Comparison of ENCODE assay signal across 27 mouse cellular contexts in genomic region chr17:80862338-80862737, GRCm38 (mm10).
DNase-seq lines count a peak whose midpoint lies in the region; ATAC-seq and TF ChIP-seq lines count a peak whose summit lies in the region.
"Had no signal": no experiment of that assay in that cellular context is flagged by ENCODE, and none has a peak within 500 bp of the region (broad histone marks: within the 10 kb centered on the region; RNA-seq: fewer than 3 reads in every experiment).

No protein-coding gene starts in this region.

- no peak for TF ChIP-seq EP300 in stomach, postnatal 0 days (optimal IDR thresholded peaks at IDR 0.05)

- no peaks in the 10 kb centered on the region for H3K9me3 ChIP-seq in intestine, embryonic 14.5 days (ENCODE audit: control insufficient read depth, low read length)
- H3K9me3 ChIP-seq in intestine, embryonic 16.5 days (ENCODE audit: control insufficient read depth, low read length) = no peaks in the 10 kb centered on the region
- H3K9me3 ChIP-seq in stomach, embryonic 14.5 days (ENCODE audit: control insufficient read depth, low read depth, low read length) = no peaks in the 10 kb centered on the region
- H3K9me3 ChIP-seq in stomach, postnatal 0 days (ENCODE audit: control insufficient read depth, low read length) = no peaks in the 10 kb centered on the region
- no peaks in the 10 kb centered on the region for H3K9me3 ChIP-seq in stomach, embryonic 15.5 days
- H3K9me3 ChIP-seq: embryonic facial prominence, embryonic 15.5 days; heart, embryonic 12.5 days; heart, embryonic 15.5 days had no signal

- peak overlapping the region; percentile 43; the same call in 1 of the 2 replicates for H3K27ac ChIP-seq in intestine, embryonic 14.5 days (ENCODE audit: low read depth)
- H3K27ac ChIP-seq in intestine, embryonic 16.5 days (ENCODE audit: low read length) = no peak overlapping the region; the same call in 1 of the 2 replicates
- peak overlapping the region; percentile 17; the same call in 1 of the 2 replicates for H3K27ac ChIP-seq in stomach, embryonic 14.5 days (ENCODE audit: low read length)
- H3K27ac ChIP-seq in stomach, postnatal 0 days (replicated peaks) = no peak overlapping the region
- 0 out of 2 replicates have a peak overlapping the region, but pooled peaks have one; percentile 16 for H3K27ac ChIP-seq in stomach, embryonic 15.5 days
- H3K27ac ChIP-seq: embryonic facial prominence, embryonic 15.5 days; gastrocnemius, adult 2 months; heart, embryonic 15.5 days; hindbrain, embryonic 14.5 days; hindbrain, postnatal 0 days had no signal

- H3K4me2 ChIP-seq in intestine, embryonic 14.5 days (ENCODE audit: low read length) = no peak overlapping the region
- no peak overlapping the region for H3K4me2 ChIP-seq in intestine, embryonic 16.5 days (ENCODE audit: low read depth, low read length)
- no peak overlapping the region for H3K4me2 ChIP-seq in stomach, embryonic 14.5 days (replicated peaks; ENCODE audit: low read depth, low read length)
- no peak overlapping the region for H3K4me2 ChIP-seq in stomach, postnatal 0 days (replicated peaks; ENCODE audit: low read depth)
- no peak overlapping the region for H3K4me2 ChIP-seq in stomach, embryonic 15.5 days
- H3K4me2 ChIP-seq: embryonic facial prominence, embryonic 15.5 days; heart, embryonic 12.5 days; heart, embryonic 15.5 days; hindbrain, embryonic 14.5 days had no signal

- H3K4me3 ChIP-seq in intestine, embryonic 14.5 days (ENCODE audit: low read depth, low read length) = no peak overlapping the region
- H3K4me3 ChIP-seq in intestine, embryonic 16.5 days (ENCODE audit: low read length) = no peak overlapping the region
- no peak overlapping the region for H3K4me3 ChIP-seq in stomach, embryonic 14.5 days (ENCODE audit: low read depth, low read length)
- H3K4me3 ChIP-seq in stomach, postnatal 0 days (ENCODE audit: low read depth, low read length) = no peak overlapping the region
- H3K4me3 ChIP-seq in stomach, embryonic 15.5 days (replicated peaks) = no peak overlapping the region
- H3K4me3 ChIP-seq: embryonic facial prominence, embryonic 15.5 days; gastrocnemius, adult 2 months; heart, embryonic 12.5 days; heart, embryonic 15.5 days had no signal

- peak; percentile 60; the same call in 1 of the 2 replicates for ATAC-seq in intestine, embryonic 14.5 days (replicated peaks; ENCODE audit: low FRiP score, low TSS enrichment, low read depth)
- ATAC-seq in intestine, embryonic 16.5 days = no peak
- ATAC-seq in stomach, embryonic 14.5 days (ENCODE audit: insufficient number of reproducible peaks, insufficient read depth, low FRiP score, low read depth) = no peak
- ATAC-seq in stomach, postnatal 0 days (ENCODE audit: low FRiP score, low TSS enrichment) = no peak
- no peak for ATAC-seq in stomach, embryonic 15.5 days (ENCODE audit: insufficient read depth, low FRiP score, low read depth)
- ATAC-seq: CD4-positive, CD25-positive, alpha-beta regulatory T cell, adult 4 months; forebrain, embryonic 14.5 days; forebrain, postnatal 0 days; hindbrain, postnatal 0 days; inflammation-experienced regulatory T-cells, adult 6 months had no signal

- no peaks in the 10 kb centered on the region for H3K36me3 ChIP-seq in intestine, embryonic 14.5 days (ENCODE audit: control insufficient read depth, insufficient read depth, low read length)
- H3K36me3 ChIP-seq in intestine, embryonic 16.5 days (ENCODE audit: control insufficient read depth, insufficient read depth, low read length) = no peaks in the 10 kb centered on the region
- no peaks in the 10 kb centered on the region for H3K36me3 ChIP-seq in stomach, embryonic 14.5 days (ENCODE audit: control insufficient read depth, insufficient read depth, low read length)
- H3K36me3 ChIP-seq in stomach, postnatal 0 days (ENCODE audit: control insufficient read depth, insufficient read depth, low read length) = no peaks in the 10 kb centered on the region
- no peaks in the 10 kb centered on the region for H3K36me3 ChIP-seq in stomach, embryonic 15.5 days
- H3K36me3 ChIP-seq: embryonic facial prominence, embryonic 15.5 days; heart, embryonic 12.5 days; heart, embryonic 15.5 days had no signal

- H3K4me1 ChIP-seq in intestine, embryonic 14.5 days (replicated peaks; ENCODE audit: control insufficient read depth, insufficient read depth, low read length) = peaks cover 4% of the 10 kb centered on the region
- no peaks in the 10 kb centered on the region for H3K4me1 ChIP-seq in intestine, embryonic 16.5 days (ENCODE audit: control insufficient read depth, insufficient read depth, low read length)
- no peaks in the 10 kb centered on the region for H3K4me1 ChIP-seq in stomach, embryonic 14.5 days (ENCODE audit: control insufficient read depth, insufficient read depth, low read length)
- no peaks in the 10 kb centered on the region for H3K4me1 ChIP-seq in stomach, postnatal 0 days (replicated peaks; ENCODE audit: control insufficient read depth, insufficient read depth)
- no peaks in the 10 kb centered on the region for H3K4me1 ChIP-seq in stomach, embryonic 15.5 days
- H3K4me1 ChIP-seq: embryonic facial prominence, embryonic 15.5 days; heart, embryonic 15.5 days had no signal

- 34% methylated on average over 8 of the region's 8 CpGs for WGBS in intestine, embryonic 14.5 days
- WGBS in intestine, embryonic 16.5 days = 56% methylated on average over 8 of the region's 8 CpGs
- 38% methylated on average over 8 of the region's 8 CpGs for WGBS in stomach, embryonic 14.5 days
- 43% methylated on average over 8 of the region's 8 CpGs for WGBS in stomach, postnatal 0 days
- 41% methylated on average over 8 of the region's 8 CpGs for WGBS in stomach, embryonic 15.5 days

- TF ChIP-seq CTCF in stomach, postnatal 0 days (IDR thresholded peaks at IDR 0.05; ENCODE audit: low read depth) = no peak

- no peak overlapping the region for H3K9ac ChIP-seq in intestine, embryonic 14.5 days (ENCODE audit: low read length)
- H3K9ac ChIP-seq in intestine, embryonic 16.5 days (ENCODE audit: low read depth, low read length) = no peak overlapping the region
- no peak overlapping the region for H3K9ac ChIP-seq in stomach, embryonic 14.5 days (replicated peaks; ENCODE audit: low read depth, low read length)
- H3K9ac ChIP-seq in stomach, postnatal 0 days (ENCODE audit: low read length) = no peak overlapping the region
- H3K9ac ChIP-seq in stomach, embryonic 15.5 days = no peak overlapping the region
- H3K9ac ChIP-seq: embryonic facial prominence, embryonic 15.5 days; forebrain, postnatal 0 days; heart, embryonic 12.5 days; heart, embryonic 15.5 days; hindbrain, embryonic 14.5 days had no signal

- no peaks in the 10 kb centered on the region for H3K27me3 ChIP-seq in intestine, embryonic 14.5 days (replicated peaks; ENCODE audit: control insufficient read depth, insufficient read depth, low read length)
- H3K27me3 ChIP-seq in intestine, embryonic 16.5 days (replicated peaks; ENCODE audit: control insufficient read depth, insufficient read depth, low read length) = no peaks in the 10 kb centered on the region
- H3K27me3 ChIP-seq in stomach, embryonic 14.5 days (ENCODE audit: control insufficient read depth, insufficient read depth, low read length) = no peaks in the 10 kb centered on the region
- no peaks in the 10 kb centered on the region for H3K27me3 ChIP-seq in stomach, postnatal 0 days (ENCODE audit: control insufficient read depth, insufficient read depth, low read length)
- no peaks in the 10 kb centered on the region for H3K27me3 ChIP-seq in stomach, embryonic 15.5 days (replicated peaks)
- H3K27me3 ChIP-seq: embryonic facial prominence, embryonic 15.5 days; heart, embryonic 12.5 days; heart, embryonic 15.5 days had no signal

- DNase-seq in intestine, embryonic 14.5 days (ENCODE audit: low spot score) = no peak
- DNase-seq in stomach, postnatal 0 days (ENCODE audit: low spot score) = no peak
- DNase-seq in adrenal gland, postnatal 25 days = no peak
- DNase-seq: adrenal gland, adult 2 months; adrenal gland, postnatal 14 days; cerebellum, adult 11-12 months; cerebellum, adult 8-10 months; cerebellum, postnatal 10 days; cerebellum, postnatal 36 days; embryo, embryonic 11 days; forebrain, postnatal 0 days; gastrocnemius, adult 2 months; gastrocnemius, postnatal 14 days; heart, adult 11 months; heart, postnatal 10 days; heart, postnatal 36 days had no signal

Comparison
In these comparisons a context has a peak if more than half of its experiments do, and no peak if none do; other contexts are left out.
1. H3K27ac ChIP-seq: peak in intestine, embryonic 14.5 days (single experiment), stomach, embryonic 14.5 days (single experiment) and stomach, embryonic 15.5 days (single experiment); none in intestine, embryonic 16.5 days (single experiment) and stomach, postnatal 0 days (single experiment).